Mouse (Mus musculus): Measurements from ENCODE around the gene BC048562.

Gene BC048562

GRCm38 (mm10) chr9:108480813-108481519 is 44.7 kb downstream of the BC048562 start:
- DNase-seq: no peak

DNA sequence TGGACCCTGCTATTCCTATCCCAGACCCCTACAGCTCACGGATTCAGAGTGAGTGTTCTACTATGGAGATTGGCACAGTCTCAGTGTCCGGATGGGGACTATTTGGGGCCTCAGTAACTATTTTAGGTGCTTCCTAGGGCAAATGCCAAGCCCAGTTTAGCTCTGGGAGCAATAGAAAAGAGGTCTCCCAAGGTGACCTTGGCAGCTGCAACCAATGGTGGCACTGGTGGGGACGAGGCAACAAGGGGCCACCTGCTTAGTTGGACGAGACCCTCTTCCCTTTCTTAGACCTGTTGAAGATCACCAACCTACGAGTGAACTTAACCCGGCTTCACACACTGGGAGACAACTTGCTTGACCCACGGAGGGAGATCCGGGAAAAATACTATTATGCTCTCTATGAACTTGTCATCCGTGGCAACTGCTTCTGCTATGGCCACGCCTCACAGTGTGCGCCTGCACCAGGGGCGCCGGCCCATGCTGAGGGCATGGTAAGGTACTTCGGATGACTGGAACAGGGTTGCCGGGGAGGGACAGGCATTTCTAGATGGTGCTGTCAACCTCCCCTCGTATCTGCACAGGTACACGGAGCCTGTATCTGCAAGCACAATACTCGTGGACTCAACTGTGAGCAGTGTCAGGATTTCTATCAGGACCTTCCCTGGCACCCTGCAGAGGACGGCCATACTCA is 45.4 kb downstream of the BC048562 start:
- no peak for DNase-seq

GRCm38 (mm10) chr9:108483051-108483790 is 46.9 kb downstream of the BC048562 start:
- DNase-seq: no peak

DNA sequence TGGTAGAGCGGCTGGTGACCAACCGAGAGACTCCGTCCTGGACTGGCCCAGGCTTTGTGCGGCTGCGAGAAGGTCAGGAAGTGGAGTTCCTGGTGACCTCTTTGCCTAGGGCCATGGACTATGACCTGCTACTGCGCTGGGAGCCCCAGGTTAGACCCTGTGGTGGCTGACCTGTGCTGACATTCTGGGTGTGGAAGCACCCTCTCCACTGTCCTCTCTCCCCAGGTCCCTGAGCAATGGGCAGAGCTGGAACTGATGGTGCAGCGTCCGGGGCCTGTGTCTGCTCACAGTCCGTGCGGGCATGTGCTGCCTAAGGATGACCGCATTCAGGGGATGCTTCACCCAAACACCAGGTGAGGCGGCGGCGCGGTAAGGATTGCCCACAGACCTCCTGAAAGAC is 47.7 kb downstream of the BC048562 start:
- no peak for DNase-seq

DNA sequence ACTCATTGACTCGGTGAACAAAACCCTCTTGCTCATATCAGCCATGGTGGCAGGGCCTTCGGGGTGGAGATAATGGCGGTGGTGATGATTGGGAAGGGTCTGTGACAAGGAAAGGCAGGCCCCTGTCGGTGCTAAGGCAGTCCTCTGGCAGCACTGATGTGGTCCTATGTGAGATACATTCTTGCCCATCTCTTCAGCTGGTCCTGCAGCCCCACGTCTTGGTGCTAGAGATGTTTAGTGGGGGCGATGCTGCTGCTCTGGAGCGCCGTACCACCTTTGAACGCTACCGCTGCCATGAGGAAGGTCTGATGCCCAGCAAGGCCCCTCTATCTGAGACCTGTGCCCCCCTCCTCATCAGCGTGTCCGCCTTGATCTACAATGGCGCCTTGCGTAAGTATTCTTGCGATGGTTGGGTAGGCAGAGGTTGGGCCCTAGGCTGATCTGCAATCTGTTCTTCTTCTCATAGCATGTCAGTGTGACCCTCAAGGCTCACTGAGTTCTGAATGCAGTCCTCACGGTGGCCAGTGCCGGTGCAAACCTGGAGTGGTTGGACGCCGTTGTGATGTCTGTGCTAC is 49.1 kb downstream of the BC048562 start:
- no peak for DNase-seq

DNA sequence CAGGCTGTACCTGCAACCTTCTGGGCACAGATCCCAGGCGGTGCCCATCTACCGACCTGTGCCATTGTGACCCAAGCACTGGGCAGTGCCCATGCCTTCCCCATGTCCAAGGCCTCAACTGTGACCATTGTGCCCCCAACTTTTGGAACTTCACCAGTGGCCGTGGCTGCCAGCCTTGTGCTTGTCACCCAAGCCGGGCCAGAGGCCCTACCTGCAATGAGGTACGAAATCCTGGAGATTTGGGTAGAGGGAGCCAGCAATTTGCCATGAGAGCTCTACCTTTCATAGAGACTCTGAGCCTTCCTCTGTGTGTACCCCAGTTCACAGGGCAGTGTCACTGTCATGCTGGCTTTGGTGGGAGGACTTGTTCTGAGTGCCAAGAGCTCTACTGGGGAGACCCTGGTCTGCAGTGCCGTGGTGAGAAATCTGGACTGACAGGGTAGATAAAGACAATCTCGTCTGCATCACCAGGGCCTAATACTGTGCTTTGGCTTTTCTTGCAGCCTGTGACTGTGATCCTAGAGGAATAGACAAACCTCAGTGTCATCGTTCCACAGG is 50.8 kb downstream of the BC048562 start:
- no peak for DNase-seq

DNA sequence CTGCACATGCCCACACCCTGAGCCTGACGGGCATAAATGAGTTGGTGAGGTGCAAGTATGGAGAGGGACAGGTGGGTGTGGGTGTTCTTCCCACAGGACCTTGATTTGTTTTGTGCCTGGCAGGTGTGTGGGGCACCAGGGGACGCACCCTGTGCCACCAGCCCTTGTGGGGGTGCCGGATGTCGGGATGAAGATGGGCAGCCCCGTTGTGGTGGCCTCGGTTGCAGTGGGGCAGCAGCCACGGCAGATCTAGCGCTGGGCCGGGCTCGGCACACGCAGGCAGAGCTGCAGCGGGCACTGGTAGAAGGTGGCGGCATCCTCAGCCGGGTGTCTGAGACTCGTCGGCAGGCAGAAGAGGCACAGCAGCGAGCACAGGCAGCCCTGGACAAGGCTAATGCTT is 52.1 kb downstream of the BC048562 start:
- no peak for DNase-seq

DNA sequence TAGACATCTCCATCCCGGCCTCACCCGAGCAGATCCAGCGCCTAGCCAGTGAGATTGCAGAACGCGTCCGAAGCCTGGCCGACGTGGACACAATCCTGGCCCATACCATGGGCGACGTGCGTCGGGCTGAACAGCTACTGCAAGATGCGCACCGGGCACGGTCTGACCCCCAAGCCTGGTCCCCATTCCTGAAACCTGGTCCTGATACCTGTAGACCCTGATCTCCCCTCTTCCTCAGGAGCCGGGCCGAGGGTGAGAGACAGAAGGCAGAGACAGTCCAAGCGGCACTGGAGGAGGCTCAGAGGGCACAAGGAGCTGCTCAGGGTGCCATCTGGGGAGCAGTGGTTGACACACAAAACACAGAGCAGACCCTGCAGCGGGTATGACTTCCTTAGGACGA is 52.9 kb downstream of the BC048562 start:
- DNase-seq: no peak

DNA sequence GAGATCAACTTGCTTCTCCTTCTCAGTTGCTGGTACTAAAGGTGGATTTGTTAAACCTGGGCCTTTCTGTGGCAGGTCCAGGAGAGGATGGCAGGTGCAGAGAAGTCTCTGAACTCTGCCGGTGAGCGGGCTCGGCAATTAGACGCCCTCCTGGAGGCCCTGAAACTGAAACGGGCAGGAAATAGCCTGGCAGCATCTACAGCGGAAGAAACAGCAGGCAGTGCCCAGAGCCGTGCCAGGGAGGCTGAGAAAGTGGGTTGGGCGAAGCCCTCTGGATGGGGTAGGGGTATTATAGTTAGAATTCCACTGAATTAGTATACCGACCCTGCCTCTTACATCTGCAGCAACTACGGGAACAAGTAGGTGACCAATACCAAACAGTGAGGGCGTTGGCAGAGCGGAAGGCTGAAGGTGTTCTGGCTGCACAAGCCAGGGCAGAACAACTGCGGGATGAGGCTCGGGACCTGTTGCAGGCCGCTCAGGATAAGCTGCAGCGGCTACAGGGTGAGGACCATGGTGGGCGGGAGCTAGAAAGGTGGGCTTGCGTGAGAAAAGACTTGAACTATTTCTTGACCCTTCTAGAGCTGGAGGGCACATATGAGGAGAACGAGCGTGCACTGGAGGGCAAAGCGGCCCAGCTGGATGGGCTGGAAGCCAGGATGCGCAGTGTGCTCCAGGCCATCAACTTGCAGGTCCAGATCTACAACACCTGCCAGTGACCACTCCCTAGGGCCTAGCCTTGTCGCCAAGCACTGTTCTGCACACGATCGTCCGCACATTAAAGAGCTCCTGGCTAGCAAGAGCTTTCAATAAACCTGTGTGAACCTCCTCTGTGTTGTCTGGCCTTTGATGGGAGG is 53.6 kb downstream of the BC048562 start:
- no peak for DNase-seq

DNA sequence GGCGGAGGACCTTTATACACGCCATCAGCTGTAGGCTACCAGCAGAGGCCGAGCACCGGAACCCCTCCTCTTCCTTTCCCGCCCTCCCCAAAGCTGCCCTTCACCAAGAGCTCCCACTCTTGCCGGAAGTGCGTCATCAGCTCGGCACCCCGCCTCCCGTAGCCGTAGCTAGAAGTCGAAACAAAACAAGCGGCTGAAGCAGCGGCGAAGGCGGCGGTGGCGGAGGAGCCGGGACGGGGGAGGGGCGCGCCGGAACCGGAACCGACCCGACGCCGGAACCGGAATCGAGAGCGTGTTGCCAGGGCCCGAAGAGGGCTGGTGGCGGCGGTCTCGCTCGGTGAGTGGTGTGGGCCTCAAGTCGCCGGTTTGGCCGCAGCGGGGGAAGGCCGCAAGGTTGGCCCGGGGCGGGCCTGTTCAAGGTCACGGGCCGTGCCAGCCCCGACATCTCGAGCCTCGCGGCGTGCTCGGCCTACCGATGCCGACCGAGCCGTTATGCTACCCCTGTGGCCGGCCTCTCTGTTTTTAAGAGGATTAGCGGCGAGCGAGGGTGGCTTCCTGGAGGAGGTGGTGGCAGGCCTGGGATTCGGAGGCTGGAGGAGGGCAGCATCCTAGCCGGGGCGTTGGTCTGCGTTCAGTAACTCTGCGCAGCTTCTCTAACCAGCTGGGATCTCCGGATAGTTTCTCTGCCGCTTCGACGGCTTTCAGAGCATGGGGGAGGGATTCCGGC is 54.4 kb downstream of the BC048562 start, which contains the start of gene Usp19:
Usp19 (plus strand) TSS at position 44 of the 727 bp plus-strand sequence.
- DNase-seq: peak; percentile 93

- DNase-seq: no peak
Measured at GRCm38 (mm10) chr9:108491286-108491580, 55.0 kb downstream of the BC048562 start.

- peak; percentile 23 for DNase-seq
Measured at GRCm38 (mm10) chr9:108492043-108492750, 55.9 kb downstream of the BC048562 start.

- DNase-seq: no peak
Measured at GRCm38 (mm10) chr9:108493246-108493645, 57.0 kb downstream of the BC048562 start.

GRCm38 (mm10) chr9:108494146-108494825 is 58.0 kb downstream of the BC048562 start:
- no peak for DNase-seq

DNA sequence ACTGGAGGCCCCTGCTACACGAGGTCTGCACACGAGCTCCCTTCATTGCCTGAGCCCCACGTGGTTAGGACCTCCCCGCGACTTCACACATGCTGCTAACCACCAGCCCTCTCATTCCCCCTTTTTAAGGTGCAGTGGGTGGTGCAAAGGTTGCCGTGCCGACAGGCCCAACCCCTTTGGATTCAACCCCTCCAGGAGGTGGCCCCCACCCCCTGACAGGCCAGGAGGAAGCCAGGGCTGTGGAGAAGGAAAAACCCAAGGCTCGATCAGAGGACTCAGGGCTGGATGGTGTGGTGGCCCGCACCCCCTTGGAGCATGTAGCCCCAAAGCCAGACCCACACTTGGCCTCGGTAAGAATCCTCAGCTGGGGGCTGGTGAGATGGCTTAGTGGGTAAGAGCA is 58.6 kb downstream of the BC048562 start:
- no peak for DNase-seq
